Mouse (Mus musculus) hindbrain, embryonic 14.5 days (tissue): Measurements from ENCODE around the gene Grin2a. TPM values are rescaled to one million over a fixed set of nuclear protein-coding genes. Genes with fewer than 3 reads are reported as not detected.

ENCODE experiments used
- ATAC-seq: fragments of 200-750 bp; cut with Nextera tagmentation; 2 replicates; pipeline ENCODE4 v1.8.0; 2017; ENCODE audit warnings: moderate number of reproducible peaks, mild to moderate bottlenecking, moderate TSS enrichment, moderate library complexity; ENCODE audit not compliant: low FRiP score
- DNase-seq: peaks from one replicate; pipeline ENCODE4 v3.0.0-alpha.2; 2015; ENCODE audit warnings: low spot score
- H3K27ac ChIP-seq: fragments of 300-500 bp; sonication (generic); 2 replicates; pipeline ENCODE4 v1.5.1; 2014; ENCODE audit warnings: mild to moderate bottlenecking, moderate library complexity
- H3K27me3 ChIP-seq: fragments of 300-500 bp; sonication (generic); 2 replicates; pipeline ENCODE4 v1.6.1; 2014; ENCODE audit warnings: mild to moderate bottlenecking, low read length, mixed read lengths; ENCODE audit not compliant: control insufficient read depth, insufficient read depth
- H3K36me3 ChIP-seq: fragments of 300-500 bp; sonication (generic); replicated peaks from 2 replicates; pipeline ENCODE4 v1.6.1; 2014; ENCODE audit not compliant: control insufficient read depth, insufficient read depth
- H3K4me1 ChIP-seq: fragments of 300-500 bp; sonication (generic); replicated peaks from 2 replicates; pipeline ENCODE4 v1.6.1; 2014; ENCODE audit warnings: antibody characterized with exemption, low read length, mixed read lengths; ENCODE audit not compliant: control insufficient read depth, insufficient read depth
- H3K4me2 ChIP-seq: fragments of 300-500 bp; sonication (generic); replicated peaks from 2 replicates; pipeline ENCODE4 v1.6.1; 2014; ENCODE audit warnings: mild to moderate bottlenecking, moderate library complexity
- H3K4me3 ChIP-seq: fragments of 300-500 bp; sonication (generic); replicated peaks from 2 replicates; pipeline ENCODE4 v1.5.1; 2014; ENCODE audit warnings: mild to moderate bottlenecking, low read length
- H3K9ac ChIP-seq: fragments of 300-500 bp; sonication (generic); 2 replicates; pipeline ENCODE4 v1.6.1; 2014
- H3K9me3 ChIP-seq: fragments of 300-500 bp; sonication (generic); 2 replicates; pipeline ENCODE4 v1.6.1; 2016; ENCODE audit warnings: low read length; ENCODE audit not compliant: control insufficient read depth
- WGBS: fragments of 180-500 bp; shearing (Covaris S2); extraction: QIAGEN DNeasy Blood & Tissue Kit; methylation state at CpG from one replicate; pipeline ENCODE4 v1.1.7; 2014; 5-methylcytosine and 5-hydroxymethylcytosine counted together
- polyA plus RNA-seq: library from polyadenylated mRNA; unstranded; fragments of >200 nt; fragmentation: Nextera tagmentation; extraction: Ambion mirVana; gene quantifications from 2 replicates; pipeline ENCODE4 v1.2.1, GENCODE M21; 2014

Grin2a gene
- polyA plus RNA-seq, 1 experiment from 2014 or later, result 6.9 TPM

DNA sequence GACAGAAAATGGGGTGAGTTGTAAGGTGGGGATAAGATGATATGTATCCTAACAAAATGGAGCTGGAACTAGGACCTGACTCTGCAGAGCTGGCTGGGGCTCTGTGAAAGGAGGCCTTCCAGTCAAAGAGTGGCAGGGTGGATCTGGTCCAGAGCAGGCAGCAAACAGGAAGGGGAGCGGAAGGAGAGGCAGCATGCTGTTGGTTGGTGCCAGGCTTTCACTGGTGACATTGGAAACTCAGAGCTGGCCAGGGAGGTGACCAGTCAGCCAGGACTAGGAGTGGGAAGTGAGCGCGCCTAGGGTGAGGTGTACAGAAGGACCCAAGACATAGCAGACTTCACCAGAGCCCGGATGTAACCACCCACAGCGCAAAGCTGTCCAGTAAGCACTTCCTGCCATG, 267.8 kb downstream of the Grin2a start:
- Histone ChIP-seq H3K4me2 (no peak overlapping the region), H3K9me3 (0 out of 2 replicates have a peak, but pooled peaks cover 3% of the 10 kb centered on the region), H3K9ac (no peak overlapping the region), H3K4me3 (no peak overlapping the region), H3K4me1 (no peaks in the 10 kb centered on the region), H3K27ac (no peak overlapping the region), H3K27me3 (no peaks in the 10 kb centered on the region), H3K36me3 (no peaks in the 10 kb centered on the region)
- DNase-seq (no peak), ATAC-seq (no peak)
- 95% methylated on average over 5 of the region's 5 CpGs for WGBS

DNA sequence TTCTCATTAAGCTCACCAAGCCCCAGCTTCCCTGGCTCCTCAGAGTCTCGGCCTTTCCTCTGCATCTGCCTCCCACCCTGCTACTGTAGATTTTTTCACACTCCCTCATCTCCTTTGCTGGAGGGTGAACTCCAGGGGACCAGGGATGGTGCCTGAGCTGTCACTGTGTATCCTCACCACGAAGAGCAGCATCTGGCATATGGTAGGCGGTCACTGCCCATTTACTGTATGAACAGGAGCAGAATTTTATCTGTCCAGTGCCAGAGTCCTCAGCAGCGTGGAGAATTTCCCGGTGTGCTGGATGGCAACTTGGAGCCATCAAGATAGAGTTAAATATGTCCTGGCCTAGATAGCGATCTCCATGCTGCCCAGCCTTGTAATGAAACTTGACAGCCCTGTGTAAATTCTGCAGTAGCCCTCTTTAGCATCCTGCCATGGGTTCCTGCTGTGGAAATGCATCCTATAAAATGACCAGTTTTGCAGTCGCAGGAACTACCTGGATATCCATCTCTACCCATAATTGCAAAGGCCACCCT, 269.7 kb downstream of the Grin2a start:
- Histone ChIP-seq H3K27me3 (no peaks in the 10 kb centered on the region), H3K4me2 (no peak overlapping the region), H3K27ac (no peak overlapping the region), H3K9me3 (no peaks in the 10 kb centered on the region), H3K4me3 (no peak overlapping the region), H3K9ac (no peak overlapping the region), H3K4me1 (no peaks in the 10 kb centered on the region), H3K36me3 (no peaks in the 10 kb centered on the region)
- WGBS, result 79% methylated on average over 7 of the region's 7 CpGs
- no peak for DNase-seq
- no peak for ATAC-seq

DNA sequence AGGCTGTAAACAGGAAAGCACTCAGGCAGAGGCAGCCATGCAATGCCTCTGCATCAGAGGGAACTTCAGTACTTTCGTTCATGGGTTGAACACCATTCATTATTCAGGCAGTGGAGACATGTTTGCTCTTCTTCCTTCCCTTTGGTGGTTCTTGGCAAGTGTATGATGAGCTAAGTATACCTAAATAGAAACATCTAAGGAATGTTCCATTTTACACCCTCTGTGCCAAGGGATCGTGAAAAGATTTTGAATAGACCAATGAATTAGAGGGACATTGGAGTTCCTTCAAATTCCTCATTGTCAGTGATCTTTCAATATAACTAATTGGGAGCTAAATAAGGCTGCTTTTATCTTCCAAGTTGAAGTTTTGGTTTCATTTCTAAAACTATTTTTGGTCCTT, 284.0 kb downstream of the Grin2a start:
- 90% methylated on average over 2 of the region's 2 CpGs for WGBS
- ATAC-seq (no peak), DNase-seq (no peak)
- no peak overlapping the region for H3K27ac ChIP-seq
- H3K36me3 ChIP-seq, result no peaks in the 10 kb centered on the region
- no peak overlapping the region for H3K4me2 ChIP-seq
- no peak overlapping the region for H3K9ac ChIP-seq
- H3K4me3 ChIP-seq, result no peak overlapping the region
- H3K9me3 ChIP-seq, result no peaks in the 10 kb centered on the region
- no peaks in the 10 kb centered on the region for H3K27me3 ChIP-seq
- no peaks in the 10 kb centered on the region for H3K4me1 ChIP-seq

DNA sequence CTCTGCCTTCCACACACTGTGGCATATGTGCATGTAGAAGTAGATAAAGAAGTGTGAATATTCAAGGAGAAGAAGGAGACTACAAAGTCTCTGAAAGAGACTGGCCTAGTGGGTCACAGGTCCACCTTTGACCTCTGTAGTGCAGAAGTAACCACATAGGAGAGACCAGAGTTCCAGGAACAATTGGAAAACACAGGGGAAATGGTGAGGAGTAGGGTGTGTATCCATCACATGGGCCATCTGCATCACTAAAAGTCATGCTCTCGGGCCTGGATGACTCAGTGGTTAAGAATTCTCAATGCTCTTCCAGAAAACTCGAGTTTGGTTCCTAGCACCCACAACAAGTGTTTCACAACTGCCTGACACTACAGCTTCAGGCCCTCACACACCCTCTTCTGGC, 285.4 kb downstream of the Grin2a start:
- DNase-seq, result no peak
- Histone ChIP-seq H3K4me2 (no peak overlapping the region), H3K36me3 (no peaks in the 10 kb centered on the region), H3K4me1 (no peaks in the 10 kb centered on the region), H3K4me3 (no peak overlapping the region), H3K9ac (no peak overlapping the region), H3K27me3 (no peaks in the 10 kb centered on the region), H3K9me3 (no peaks in the 10 kb centered on the region), H3K27ac (no peak overlapping the region)
- no peak for ATAC-seq
- 73% methylated on average over 2 of the region's 2 CpGs for WGBS

DNA sequence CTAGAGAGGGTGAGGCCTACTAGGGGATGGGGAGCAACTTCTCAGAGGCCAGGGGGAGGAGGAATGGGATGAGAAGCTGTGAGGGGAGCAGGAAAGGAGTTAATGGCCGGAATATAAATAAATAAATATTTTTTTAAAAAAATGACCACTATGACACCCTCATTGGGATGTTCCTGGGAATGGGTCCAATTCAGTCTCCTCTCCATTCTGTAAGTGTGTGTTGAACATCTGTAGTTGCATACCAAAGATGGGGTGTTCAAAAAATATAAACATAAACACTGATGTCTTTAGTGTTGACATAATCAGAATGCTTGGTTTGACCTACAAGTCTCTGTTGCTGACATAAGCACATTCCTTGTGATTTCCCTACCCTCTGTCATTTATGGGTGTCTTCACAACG, 298.2 kb downstream of the Grin2a start:
- Histone ChIP-seq H3K9ac (no peak overlapping the region), H3K27me3 (no peaks in the 10 kb centered on the region), H3K4me1 (no peaks in the 10 kb centered on the region), H3K4me3 (no peak overlapping the region), H3K4me2 (no peak overlapping the region), H3K27ac (no peak overlapping the region), H3K9me3 (no peaks in the 10 kb centered on the region), H3K36me3 (no peaks in the 10 kb centered on the region)
- no peak for ATAC-seq
- no peak for DNase-seq
- 74% methylated on average over 2 of the region's 2 CpGs for WGBS

DNA sequence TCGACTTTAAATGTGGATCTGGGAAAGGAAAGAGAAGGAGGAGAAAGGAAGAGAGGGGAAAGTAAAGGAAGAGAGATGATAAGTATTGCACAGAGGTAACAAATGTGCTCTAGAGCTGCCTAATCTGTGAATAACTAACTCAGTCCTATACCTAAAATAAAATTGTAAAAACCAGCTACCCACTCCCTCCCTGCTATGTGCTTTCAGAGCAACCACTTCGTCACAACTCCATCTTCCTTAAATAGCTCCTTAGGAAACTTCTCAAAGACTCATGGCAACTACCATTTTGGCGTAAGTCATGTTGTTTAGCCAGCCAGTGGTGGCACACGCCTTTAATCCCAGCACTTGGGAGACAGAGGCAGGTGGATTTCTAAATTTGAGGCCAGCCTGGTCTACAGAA, 301.3 kb downstream of the Grin2a start:
- 86% methylated on average over 4 of the region's 4 CpGs for WGBS
- Histone ChIP-seq H3K9ac (no peak overlapping the region), H3K4me1 (no peaks in the 10 kb centered on the region)

DNA sequence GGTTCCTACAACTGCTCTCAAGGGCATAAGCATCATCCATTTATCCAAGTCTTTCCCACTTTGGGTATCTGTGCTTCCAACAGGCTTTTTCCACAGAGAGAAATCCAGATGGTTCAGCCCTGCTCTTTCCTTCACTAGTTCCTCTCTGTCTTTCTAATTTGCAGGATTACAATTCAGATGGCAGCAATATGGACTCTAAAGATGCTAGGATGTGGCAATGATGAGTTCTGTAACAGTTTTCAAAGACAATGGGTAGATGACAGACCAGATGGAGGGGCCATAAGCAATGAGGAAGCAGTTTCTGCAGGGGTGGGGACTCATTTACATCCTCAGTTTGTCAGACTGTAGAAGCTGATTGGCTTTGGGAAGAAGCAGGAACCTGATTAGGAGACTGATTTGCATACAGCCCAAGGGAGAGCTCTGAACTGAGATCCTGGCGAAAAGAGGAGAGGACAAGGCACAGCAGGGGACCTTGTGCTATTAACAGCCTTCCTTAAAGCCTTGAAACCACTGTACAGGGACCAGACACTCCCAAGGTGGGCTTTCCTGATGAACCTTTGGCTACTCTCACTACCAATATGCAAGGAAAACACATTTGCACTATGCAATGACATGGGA, 306.7 kb downstream of the Grin2a start:
- Histone ChIP-seq H3K4me3 (no peak overlapping the region), H3K9ac (no peak overlapping the region), H3K4me2 (no peak overlapping the region), H3K27me3 (no peaks in the 10 kb centered on the region), H3K9me3 (no peaks in the 10 kb centered on the region), H3K36me3 (no peaks in the 10 kb centered on the region), H3K4me1 (no peaks in the 10 kb centered on the region), H3K27ac (no peak overlapping the region)
- WGBS, result 11% methylated on average over 1 of the region's 1 CpGs
- ATAC-seq (no peak), DNase-seq (no peak)

More for the DNA sequence above, 301.3 kb downstream of the Grin2a start:
- no peak overlapping the region for H3K4me3 ChIP-seq
- H3K9me3 ChIP-seq, result no peaks in the 10 kb centered on the region
- no peaks in the 10 kb centered on the region for H3K27me3 ChIP-seq
- no peak overlapping the region for H3K4me2 ChIP-seq
- DNase-seq, result no peak
- H3K27ac ChIP-seq, result no peak overlapping the region
- no peaks in the 10 kb centered on the region for H3K36me3 ChIP-seq
- ATAC-seq, result no peak

DNA sequence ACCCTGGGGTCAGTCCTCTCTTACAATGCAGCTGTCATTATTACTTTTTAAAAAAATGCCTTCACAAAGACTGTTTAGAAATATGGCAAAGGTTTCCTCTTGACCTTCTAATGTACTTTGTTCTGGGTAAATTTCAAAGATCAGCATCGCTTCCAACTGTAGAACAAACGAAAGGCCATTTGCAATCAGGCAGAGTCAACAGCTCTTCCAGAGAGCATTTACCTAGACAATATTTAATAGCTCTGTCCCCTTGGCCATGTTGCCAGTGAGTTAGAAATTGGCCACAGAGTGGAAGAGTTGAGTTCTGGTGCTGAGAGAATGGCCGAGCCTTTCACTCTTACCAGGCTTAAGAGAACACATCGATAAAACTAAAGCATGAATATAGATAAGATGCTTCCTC, 314.8 kb downstream of the Grin2a start:
- H3K4me2 ChIP-seq, result no peak overlapping the region
- H3K9me3 ChIP-seq, result no peaks in the 10 kb centered on the region
- H3K9ac ChIP-seq, result no peak overlapping the region
- no peaks in the 10 kb centered on the region for H3K27me3 ChIP-seq
- peaks cover 8% of the 10 kb centered on the region; the same call in 1 of the 2 replicates for H3K4me1 ChIP-seq
- H3K27ac ChIP-seq, result no peak overlapping the region
- no peaks in the 10 kb centered on the region for H3K36me3 ChIP-seq
- no peak for DNase-seq
- no peak for ATAC-seq
- no peak overlapping the region for H3K4me3 ChIP-seq
- 84% methylated on average over 4 of the region's 4 CpGs for WGBS

DNA sequence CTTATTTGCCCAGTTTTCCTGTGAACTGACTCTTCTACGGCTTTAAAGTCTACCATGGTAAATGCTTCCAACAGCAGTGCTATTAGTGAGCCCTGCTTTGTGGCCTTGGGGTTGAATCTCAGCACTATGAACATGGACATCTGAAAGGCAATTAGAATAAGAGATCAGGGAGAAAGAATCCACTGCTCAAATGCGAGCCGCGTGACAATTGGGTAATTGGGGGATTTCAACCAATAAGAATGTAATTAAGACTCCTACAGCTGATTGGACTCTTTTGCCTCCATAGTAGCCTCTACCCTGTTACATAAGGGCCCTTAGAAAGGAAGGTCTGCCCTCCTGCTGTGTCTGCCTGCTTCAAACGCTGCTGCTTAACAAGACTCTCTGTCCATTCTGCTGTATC, 315.4 kb downstream of the Grin2a start:
- ATAC-seq, result no peak
- peaks cover 8% of the 10 kb centered on the region; the same call in 1 of the 2 replicates for H3K4me1 ChIP-seq
- H3K9me3 ChIP-seq, result no peaks in the 10 kb centered on the region
- 42% methylated on average over 5 of the region's 5 CpGs for WGBS
- no peak overlapping the region for H3K27ac ChIP-seq
- no peak overlapping the region for H3K9ac ChIP-seq
- no peak for DNase-seq
- no peaks in the 10 kb centered on the region for H3K27me3 ChIP-seq
- H3K4me2 ChIP-seq, result no peak overlapping the region
- H3K36me3 ChIP-seq, result no peaks in the 10 kb centered on the region
- no peak overlapping the region for H3K4me3 ChIP-seq

DNA sequence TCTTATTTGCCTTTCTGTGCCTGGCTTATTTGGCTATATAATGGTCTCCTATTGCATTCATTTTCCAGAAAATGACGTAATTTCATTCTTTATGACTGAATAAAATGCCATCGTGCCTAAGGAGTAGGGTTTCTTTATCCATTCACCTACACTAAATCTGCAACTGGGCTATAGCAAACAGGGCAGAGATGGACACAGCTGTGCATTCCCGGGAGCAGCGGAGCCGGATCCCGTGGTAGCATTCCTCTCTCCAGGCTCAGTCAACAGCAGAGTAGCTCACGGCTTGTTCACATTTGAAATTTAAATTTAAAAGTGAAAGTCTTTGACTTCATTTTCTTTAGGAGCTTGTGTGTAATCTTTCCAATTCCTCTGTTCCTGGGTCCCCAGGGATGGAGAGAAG, 316.6 kb downstream of the Grin2a start:
- no peaks in the 10 kb centered on the region for H3K27me3 ChIP-seq
- no peak overlapping the region for H3K9ac ChIP-seq
- DNase-seq, result no peak
- H3K4me2 ChIP-seq, result no peak overlapping the region
- H3K4me1 ChIP-seq, result peaks cover 8% of the 10 kb centered on the region; the same call in 1 of the 2 replicates
- H3K4me3 ChIP-seq, result no peak overlapping the region
- ATAC-seq, result no peak
- no peaks in the 10 kb centered on the region for H3K36me3 ChIP-seq
- 37% methylated on average over 7 of the region's 7 CpGs for WGBS
- no peak overlapping the region for H3K27ac ChIP-seq
- H3K9me3 ChIP-seq, result no peaks in the 10 kb centered on the region
